Mouse (Mus musculus) heart, embryonic 16.5 days (tissue): Measurements from ENCODE around the gene Traf3. TPM values are rescaled to one million over a fixed set of nuclear protein-coding genes. Genes with fewer than 3 reads are reported as not detected.
A peak's percentile ranks its signal among the peaks of the same experiment; 100 is the strongest.

Experiments used
- ATAC-seq: fragments of 200-750 bp; cut with Nextera tagmentation; replicated peaks from 2 replicates; pipeline ENCODE4 v1.8.0; 2017; ENCODE audit warnings: moderate number of reproducible peaks; ENCODE audit not compliant: insufficient read depth, low FRiP score; ENCODE audit errors: extremely low read depth
- H3K27ac ChIP-seq: fragments of 300-500 bp; sonication (generic); 2 replicates; pipeline ENCODE4 v1.5.1; 2014; ENCODE audit warnings: mild to moderate bottlenecking, low read length, control low read depth, moderate library complexity
- H3K27me3 ChIP-seq: fragments of 300-500 bp; sonication (generic); 2 replicates; pipeline ENCODE4 v1.6.1; 2014; ENCODE audit warnings: low read length, mixed read lengths; ENCODE audit not compliant: control insufficient read depth, insufficient read depth
- H3K36me3 ChIP-seq: fragments of 300-500 bp; sonication (generic); 2 replicates; pipeline ENCODE4 v1.6.1; 2014; ENCODE audit not compliant: control insufficient read depth, insufficient read depth
- H3K4me1 ChIP-seq: fragments of 300-500 bp; sonication (generic); 2 replicates; pipeline ENCODE4 v1.6.1; 2014; ENCODE audit warnings: low read length, mixed read lengths; ENCODE audit not compliant: control insufficient read depth, insufficient read depth
- H3K4me2 ChIP-seq: fragments of 300-500 bp; sonication (generic); 2 replicates; pipeline ENCODE4 v1.6.1; 2014; ENCODE audit warnings: low read depth, mild to moderate bottlenecking, control low read depth, low read length
- H3K4me3 ChIP-seq: fragments of 300-500 bp; sonication (generic); 2 replicates; pipeline ENCODE4 v1.5.1; 2014; ENCODE audit warnings: mild to moderate bottlenecking, control low read depth, low read length
- H3K9ac ChIP-seq: fragments of 300-500 bp; sonication (generic); 2 replicates; pipeline ENCODE4 v1.6.1; 2014; ENCODE audit warnings: low read length, control low read depth
- H3K9me3 ChIP-seq: fragments of 300-500 bp; sonication (generic); replicated peaks from 2 replicates; pipeline ENCODE4 v1.6.1; 2016; ENCODE audit warnings: low read length; ENCODE audit not compliant: control insufficient read depth
- WGBS: fragments of 180-500 bp; shearing (Covaris S2); extraction: QIAGEN DNeasy Blood & Tissue Kit; methylation state at CpG from one replicate; pipeline ENCODE4 v1.1.7; 2014; 5-methylcytosine and 5-hydroxymethylcytosine counted together
- polyA plus RNA-seq: library from polyadenylated mRNA; unstranded; fragments of >200 nt; fragmentation: Nextera tagmentation; extraction: Ambion mirVana; gene quantifications from 2 replicates; pipeline ENCODE4 v1.2.1, GENCODE M21; 2015

Gene Traf3
- polyA plus RNA-seq, 1 experiment from 2014 or later: 6.0 TPM

DNA sequence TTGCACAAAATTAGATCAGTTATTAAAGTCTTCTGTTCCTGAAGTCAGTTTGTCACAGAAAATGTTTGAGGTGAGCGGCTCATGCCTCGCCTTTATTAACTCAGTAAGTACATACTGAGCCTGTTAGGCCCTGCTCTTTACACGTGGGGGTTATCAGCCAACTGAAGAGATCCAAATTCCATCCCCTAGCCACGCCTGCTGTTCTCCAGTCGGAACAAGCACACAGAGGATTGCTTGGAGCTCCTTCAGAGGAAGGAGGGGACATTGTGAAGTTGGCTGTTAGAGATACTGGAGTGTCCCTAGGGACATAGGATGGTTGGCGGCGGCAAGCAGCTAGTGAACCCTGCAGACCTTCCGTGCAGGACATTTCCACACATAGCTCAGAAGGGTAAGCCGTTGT is 68.2 kb downstream of the Traf3 start:
- ATAC-seq: peak; percentile 80; the same call in 1 of the 2 replicates
- H3K36me3 ChIP-seq: peaks cover 4% of the 10 kb centered on the region; the same call in 1 of the 2 replicates
- no peaks in the 10 kb centered on the region; the same call in 1 of the 2 replicates for H3K9me3 ChIP-seq
- peak overlapping the region; percentile 41; the same call in 1 of the 2 replicates for H3K27ac ChIP-seq
- H3K4me1 ChIP-seq: peaks cover 13% of the 10 kb centered on the region
- 38% methylated on average over 9 of the region's 9 CpGs for WGBS
- no peak overlapping the region for H3K4me3 ChIP-seq
- H3K4me2 ChIP-seq: 0 out of 2 replicates have a peak overlapping the region, but pooled peaks have one; percentile 5
- H3K27me3 ChIP-seq: no peaks in the 10 kb centered on the region
- H3K9ac ChIP-seq: no peak overlapping the region

GRCm38 (mm10) chr12:111235631-111236030 is 69.5 kb downstream of the Traf3 start:
- Histone ChIP-seq H3K9me3 (no peaks in the 10 kb centered on the region; the same call in 1 of the 2 replicates), H3K4me2 (no peak overlapping the region), H3K4me3 (no peak overlapping the region), H3K9ac (no peak overlapping the region), H3K4me1 (peaks cover 13% of the 10 kb centered on the region), H3K27me3 (no peaks in the 10 kb centered on the region), H3K36me3 (peaks cover 4% of the 10 kb centered on the region; the same call in 1 of the 2 replicates), H3K27ac (no peak overlapping the region)
- WGBS: 92% methylated on average over 6 of the region's 6 CpGs
- no peak for ATAC-seq

DNA sequence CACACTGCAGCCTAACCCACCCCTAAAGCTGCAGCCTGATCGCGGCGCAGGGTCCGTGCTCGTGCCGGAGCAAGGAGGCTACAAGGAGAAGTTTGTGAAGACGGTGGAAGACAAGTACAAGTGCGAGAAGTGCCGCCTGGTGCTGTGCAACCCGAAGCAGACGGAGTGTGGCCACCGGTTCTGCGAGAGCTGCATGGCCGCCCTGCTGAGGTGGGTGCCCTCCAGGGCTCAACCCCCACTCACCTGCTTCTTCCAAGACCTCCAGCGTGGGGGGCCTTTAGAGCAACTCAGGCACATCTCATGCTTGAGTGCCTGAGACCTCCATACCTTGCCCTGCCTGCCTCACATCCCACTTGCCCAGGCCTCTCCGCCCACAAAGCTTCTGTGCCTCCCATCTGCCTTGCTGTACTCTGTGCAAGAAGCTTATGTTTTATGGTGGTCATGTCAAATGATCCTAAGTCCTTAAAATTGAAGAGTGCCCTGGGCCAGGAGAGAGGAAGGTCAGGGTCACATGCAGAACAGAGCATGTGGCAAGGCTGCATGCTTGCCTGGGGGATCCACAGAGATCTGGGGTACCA is 71.5 kb downstream of the Traf3 start:
- H3K4me2 ChIP-seq: no peak overlapping the region
- no peak for ATAC-seq
- H3K9me3 ChIP-seq: no peaks in the 10 kb centered on the region; the same call in 1 of the 2 replicates
- no peak overlapping the region for H3K27ac ChIP-seq
- no peak overlapping the region for H3K9ac ChIP-seq
- no peak overlapping the region for H3K4me3 ChIP-seq
- H3K36me3 ChIP-seq: peaks cover 4% of the 10 kb centered on the region; the same call in 1 of the 2 replicates
- H3K27me3 ChIP-seq: no peaks in the 10 kb centered on the region
- 96% methylated on average over 16 of the region's 16 CpGs for WGBS
- peaks cover 13% of the 10 kb centered on the region for H3K4me1 ChIP-seq

DNA sequence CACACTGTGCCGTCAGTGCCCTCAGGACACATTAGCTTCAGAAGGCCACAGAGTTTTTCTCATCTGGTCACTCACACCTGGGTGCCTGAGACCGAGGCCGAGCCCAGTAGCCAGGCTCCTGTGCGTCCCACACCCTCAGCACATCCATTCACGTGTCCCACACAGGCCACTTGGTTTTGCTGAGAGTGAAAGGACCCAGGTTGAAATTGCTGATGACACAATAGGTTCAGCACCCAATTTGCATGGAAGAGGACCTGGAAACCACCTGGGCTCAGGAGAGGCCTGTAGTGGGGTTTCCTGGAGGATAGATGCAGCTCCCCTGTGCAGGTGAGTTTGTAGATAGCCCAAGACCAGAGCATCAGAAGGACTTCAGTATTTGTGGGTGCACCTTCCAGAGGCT is 72.2 kb downstream of the Traf3 start:
- Histone ChIP-seq H3K4me1 (peaks cover 13% of the 10 kb centered on the region), H3K9me3 (no peaks in the 10 kb centered on the region; the same call in 1 of the 2 replicates), H3K36me3 (peaks cover 5% of the 10 kb centered on the region; the same call in 1 of the 2 replicates), H3K27ac (peak overlapping the region; percentile 9), H3K4me3 (no peak overlapping the region), H3K9ac (no peak overlapping the region), H3K27me3 (no peaks in the 10 kb centered on the region), H3K4me2 (no peak overlapping the region)
- ATAC-seq: no peak
- WGBS: 91% methylated on average over 5 of the region's 5 CpGs

GRCm38 (mm10) chr12:111238778-111239177 is 72.6 kb downstream of the Traf3 start:
- H3K4me3 ChIP-seq: no peak overlapping the region
- no peak overlapping the region for H3K9ac ChIP-seq
- WGBS: 55% methylated on average over 4 of the region's 4 CpGs
- H3K4me2 ChIP-seq: no peak overlapping the region
- H3K36me3 ChIP-seq: peaks cover 7% of the 10 kb centered on the region; the same call in 1 of the 2 replicates
- peaks cover 13% of the 10 kb centered on the region for H3K4me1 ChIP-seq
- no peaks in the 10 kb centered on the region for H3K27me3 ChIP-seq
- peak; percentile 50; the same call in 1 of the 2 replicates for ATAC-seq
- no peaks in the 10 kb centered on the region; the same call in 1 of the 2 replicates for H3K9me3 ChIP-seq
- peak overlapping the region; percentile 9; the same call in 1 of the 2 replicates for H3K27ac ChIP-seq

GRCm38 (mm10) chr12:111239930-111240329 is 73.8 kb downstream of the Traf3 start:
- Histone ChIP-seq H3K27me3 (no peaks in the 10 kb centered on the region), H3K9me3 (no peaks in the 10 kb centered on the region; the same call in 1 of the 2 replicates), H3K36me3 (peaks cover 7% of the 10 kb centered on the region; the same call in 1 of the 2 replicates), H3K27ac (no peak overlapping the region), H3K9ac (no peak overlapping the region), H3K4me2 (no peak overlapping the region), H3K4me3 (no peak overlapping the region), H3K4me1 (peaks cover 1% of the 10 kb centered on the region)
- 79% methylated on average over 10 of the region's 10 CpGs for WGBS
- ATAC-seq: no peak

DNA sequence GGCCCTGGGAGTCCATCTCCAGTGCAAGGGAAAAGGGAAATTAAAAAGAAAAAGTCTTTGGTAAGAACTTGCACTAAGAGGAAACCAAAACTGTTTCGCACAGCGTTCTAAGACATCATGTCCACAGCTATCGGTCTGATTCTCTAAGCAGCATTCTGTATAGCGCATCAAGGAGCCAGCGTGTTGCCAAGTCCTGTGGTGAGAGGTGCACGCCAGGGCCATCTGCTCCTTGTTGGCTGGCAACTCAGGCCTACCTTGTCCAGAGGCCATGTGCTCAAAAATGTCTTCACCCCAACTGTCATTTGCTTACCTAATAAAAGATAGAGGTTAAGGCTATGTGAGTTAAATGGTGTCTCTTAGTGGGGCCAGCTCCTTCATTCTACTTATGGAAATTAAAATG is 75.7 kb downstream of the Traf3 start:
- H3K27me3 ChIP-seq: no peaks in the 10 kb centered on the region
- no peak for ATAC-seq
- H3K9me3 ChIP-seq: no peaks in the 10 kb centered on the region
- no peaks in the 10 kb centered on the region for H3K4me1 ChIP-seq
- no peak overlapping the region for H3K4me3 ChIP-seq
- 93% methylated on average over 6 of the region's 6 CpGs for WGBS
- H3K4me2 ChIP-seq: no peak overlapping the region
- H3K27ac ChIP-seq: no peak overlapping the region
- H3K36me3 ChIP-seq: peaks cover 10% of the 10 kb centered on the region; the same call in 1 of the 2 replicates
- no peak overlapping the region for H3K9ac ChIP-seq

- Histone ChIP-seq H3K9me3 (no peaks in the 10 kb centered on the region), H3K36me3 (peaks cover 10% of the 10 kb centered on the region; the same call in 1 of the 2 replicates), H3K9ac (no peak overlapping the region), H3K27me3 (no peaks in the 10 kb centered on the region), H3K4me2 (no peak overlapping the region), H3K27ac (no peak overlapping the region), H3K4me3 (no peak overlapping the region), H3K4me1 (no peaks in the 10 kb centered on the region)
- ATAC-seq: no peak
- 93% methylated on average over 5 of the region's 5 CpGs for WGBS
These were observed 76.2 kb downstream of the Traf3 start for GRCm38 (mm10) chr12:111242346-111242745.

DNA sequence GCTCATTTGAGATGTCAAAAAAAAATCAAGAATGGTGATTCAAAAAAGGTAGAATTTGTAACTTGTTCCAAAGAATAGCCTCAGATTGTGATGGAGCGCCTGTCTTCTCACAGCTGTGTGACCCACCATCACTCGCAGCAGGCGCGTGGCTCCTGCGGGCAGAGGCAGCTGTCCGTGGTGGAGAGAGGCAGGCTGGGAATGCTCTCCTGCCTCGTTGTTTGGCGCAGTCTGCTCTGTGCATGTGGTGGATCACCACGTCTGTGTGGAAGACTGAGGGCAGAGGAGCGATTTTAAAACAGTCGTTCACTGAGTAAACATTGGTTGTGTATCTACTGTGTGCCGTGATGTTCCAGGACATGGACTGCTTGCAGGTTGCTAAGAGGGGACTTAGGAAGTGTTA is 77.6 kb downstream of the Traf3 start:
- no peak for ATAC-seq
- Histone ChIP-seq H3K9me3 (no peaks in the 10 kb centered on the region), H3K4me2 (no peak overlapping the region), H3K9ac (no peak overlapping the region), H3K27ac (no peak overlapping the region), H3K27me3 (no peaks in the 10 kb centered on the region), H3K36me3 (peaks cover 6% of the 10 kb centered on the region; the same call in 1 of the 2 replicates), H3K4me1 (no peaks in the 10 kb centered on the region), H3K4me3 (no peak overlapping the region)
- WGBS: 82% methylated on average over 12 of the region's 12 CpGs
